Mouse (Mus musculus): ENCODE results near the gene Capn9.

The Capn9 gene

GRCm38 (mm10) chr8:124571732-124572429, 4.0 kb upstream of the Capn9 start:
- DNase-seq (ENCODE audit: low spot score in 2 of 2), result no peak

- DNase-seq (ENCODE audit: low spot score in 2 of 2), result no peak
Observed at GRCm38 (mm10) chr8:124572430-124572775, 3.5 kb upstream of the Capn9 start.

GRCm38 (mm10) chr8:124573552-124574340, 2.2 kb upstream of the Capn9 start:
- peak; percentile 80 to 87 for DNase-seq (ENCODE audit: low spot score in 2 of 2)

- no peak for DNase-seq (ENCODE audit: low spot score in 2 of 2)
Observed at GRCm38 (mm10) chr8:124576751-124577150, 840 bp downstream of the Capn9 start.

DNA sequence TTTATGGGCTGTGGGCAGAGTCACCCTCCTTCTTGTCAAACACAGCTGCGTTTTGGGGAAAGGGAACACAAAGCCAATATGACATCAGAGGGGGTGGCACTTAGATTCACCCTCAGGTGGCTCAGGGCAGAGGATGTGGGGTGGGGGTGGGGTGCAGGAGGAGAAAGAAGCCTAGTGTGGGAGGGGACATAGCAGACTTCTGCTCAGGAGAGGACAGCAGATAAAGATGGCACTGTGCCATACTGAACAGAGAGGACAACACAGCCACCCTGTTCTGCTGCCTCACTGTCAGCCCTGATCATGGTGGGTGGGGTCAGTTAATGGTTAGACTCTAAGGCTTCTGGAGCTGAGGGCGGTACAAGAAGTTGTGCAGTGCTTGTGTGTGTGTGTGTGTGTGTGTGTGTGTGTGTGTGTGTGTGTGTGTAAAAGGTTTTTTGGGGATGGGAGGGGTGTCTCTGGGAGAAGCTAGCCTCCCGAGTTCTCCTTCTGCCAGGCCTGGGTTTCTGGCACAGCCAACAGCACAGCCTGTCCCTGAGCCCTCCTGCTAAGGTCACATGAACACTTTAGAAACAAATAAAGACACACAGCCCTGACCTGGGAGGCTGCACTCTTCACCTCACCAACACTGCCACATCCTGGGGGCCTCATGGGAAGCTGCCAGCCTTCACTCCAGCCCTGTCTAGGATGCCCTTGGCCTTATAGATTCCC, 10.0 kb downstream of the Capn9 start:
- peak in 1 of 2 experiments; percentile 56 for DNase-seq (ENCODE audit: low spot score in 2 of 2)

- DNase-seq (ENCODE audit: low spot score in 2 of 2), result no peak
Observed at GRCm38 (mm10) chr8:124586556-124586955, 10.6 kb downstream of the Capn9 start.

GRCm38 (mm10) chr8:124589393-124589792, 13.5 kb downstream of the Capn9 start:
- peak in 1 of 2 experiments; percentile 46 for DNase-seq (ENCODE audit: low spot score in 2 of 2)

DNA sequence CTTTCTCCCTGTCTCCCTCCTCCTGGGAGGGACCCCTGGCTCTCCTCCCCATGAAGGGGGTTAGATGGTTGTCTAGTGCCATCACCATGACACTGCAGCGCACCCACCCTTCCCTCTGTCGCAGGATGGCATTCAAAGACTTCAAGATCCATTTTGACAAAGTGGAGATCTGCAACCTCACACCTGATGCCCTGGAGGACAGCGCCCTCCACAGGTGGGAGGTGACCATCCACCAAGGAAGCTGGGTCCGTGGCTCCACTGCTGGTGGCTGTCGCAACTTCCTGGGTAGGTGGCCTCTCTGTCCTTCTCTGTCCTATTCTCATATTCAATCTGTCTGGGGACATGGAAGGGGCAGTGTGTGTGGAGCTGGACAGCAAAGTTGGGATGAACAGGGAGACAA, 28.2 kb downstream of the Capn9 start:
- no peak for DNase-seq (ENCODE audit: low spot score in 2 of 2)

DNA sequence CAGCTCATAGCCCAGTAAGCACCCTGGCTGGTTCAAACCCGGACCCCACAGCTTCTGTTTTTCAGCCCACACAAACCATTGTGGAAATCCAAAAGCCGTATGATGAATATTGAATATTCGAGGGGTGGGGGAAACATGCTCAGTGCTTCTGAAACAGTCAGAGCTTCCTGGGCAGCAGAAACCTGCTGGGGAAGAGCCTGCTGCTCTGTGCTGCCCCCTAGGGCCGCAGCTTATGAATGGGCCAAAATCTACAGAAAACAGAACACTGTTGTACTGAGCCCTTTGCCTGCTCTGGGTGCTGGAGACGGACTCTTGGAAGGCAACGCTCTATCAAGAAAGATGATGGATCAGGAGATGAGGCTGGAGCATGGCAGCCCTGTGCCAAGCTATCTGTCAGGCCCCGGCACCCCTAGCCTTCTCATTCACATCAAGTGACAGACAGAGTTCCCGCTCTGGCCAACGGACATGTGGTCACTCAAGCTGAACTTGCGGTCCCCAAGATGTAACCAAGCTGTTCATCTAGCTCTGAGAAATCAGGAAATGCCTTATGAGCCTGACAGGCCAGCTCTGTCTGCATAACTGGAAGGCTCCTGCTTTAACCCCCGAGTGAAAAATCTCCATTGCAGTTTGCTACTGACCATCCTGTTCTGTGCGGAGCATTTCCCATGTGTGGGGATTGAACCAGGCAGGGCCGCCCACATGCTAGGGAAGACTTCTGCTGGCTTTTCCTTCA, 32.5 kb downstream of the Capn9 start:
- DNase-seq (ENCODE audit: low spot score in 2 of 2), result no peak

DNA sequence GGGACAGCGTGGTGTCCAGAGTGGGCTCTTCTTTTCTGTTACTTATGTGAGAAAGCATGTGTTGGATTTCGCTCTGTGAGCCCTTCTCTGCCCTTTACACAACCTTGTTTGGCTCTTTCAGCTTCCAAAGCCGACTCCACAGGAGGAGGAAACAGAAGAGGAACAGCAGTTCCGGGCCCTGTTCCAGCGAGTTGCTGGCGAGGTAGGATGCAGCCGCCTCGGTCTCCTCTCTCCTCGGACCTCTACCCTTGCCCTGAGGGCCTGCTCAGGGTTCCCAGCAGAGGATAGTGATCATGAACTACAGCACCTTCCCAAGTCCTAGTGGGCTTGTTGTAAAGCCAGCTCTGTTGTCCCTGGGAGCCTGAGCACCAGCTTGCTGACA, 33.1 kb downstream of the Capn9 start:
- DNase-seq (ENCODE audit: low spot score in 2 of 2), result no peak

GRCm38 (mm10) chr8:124614325-124614724, 38.4 kb downstream of the Capn9 start:
- DNase-seq (ENCODE audit: low spot score in 2 of 2), result no peak

DNA sequence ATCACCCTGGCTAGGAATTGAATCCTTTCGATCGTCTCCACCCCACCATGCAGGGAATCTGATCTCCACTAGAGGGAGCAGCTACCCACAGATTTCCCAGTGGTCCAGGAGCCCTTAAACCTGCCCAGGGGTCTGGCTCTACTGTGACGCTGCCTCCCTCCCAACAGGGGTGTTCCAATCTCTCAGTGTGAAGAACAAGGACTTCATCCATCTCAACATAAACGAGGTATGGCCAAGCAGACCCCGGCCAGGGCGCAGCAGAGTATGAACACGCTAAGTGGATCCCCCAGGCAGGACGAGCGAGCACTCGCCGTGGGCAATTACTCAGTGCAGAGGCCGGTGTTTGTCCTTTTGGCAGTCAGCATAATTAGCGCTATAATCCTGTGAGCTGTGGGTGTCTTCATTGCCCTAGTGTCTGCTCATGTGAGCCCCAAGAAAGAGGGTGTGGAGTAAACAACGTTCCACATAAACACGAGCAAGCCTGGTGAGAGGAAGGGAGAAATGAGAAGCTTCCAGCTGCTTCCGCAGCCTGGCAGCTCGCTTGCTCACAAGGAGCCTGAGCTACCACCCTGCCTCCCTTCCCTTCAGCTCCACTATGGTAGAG, 41.5 kb downstream of the Capn9 start:
- DNase-seq (ENCODE audit: low spot score in 2 of 2), result peak; percentile 63 to 71

- DNase-seq (ENCODE audit: low spot score in 2 of 2), result peak in 1 of 2 experiments; percentile 19
Observed at GRCm38 (mm10) chr8:124618252-124618651, 42.3 kb downstream of the Capn9 start.

GRCm38 (mm10) chr8:124621255-124621654, 45.3 kb downstream of the Capn9 start:
- no peak for DNase-seq (ENCODE audit: low spot score in 2 of 2)

- DNase-seq (ENCODE audit: low spot score in 2 of 2), result no peak
Observed at GRCm38 (mm10) chr8:124626251-124626650, 50.3 kb downstream of the Capn9 start.

GRCm38 (mm10) chr8:124630489-124630888, 54.6 kb downstream of the Capn9 start:
- no peak for DNase-seq (ENCODE audit: low spot score in 2 of 2)

GRCm38 (mm10) chr8:124630891-124631290, 55.0 kb downstream of the Capn9 start:
- DNase-seq (ENCODE audit: low spot score in 2 of 2), result no peak

- DNase-seq (ENCODE audit: low spot score in 2 of 2), result no peak
Observed at GRCm38 (mm10) chr8:124631966-124632365, 56.1 kb downstream of the Capn9 start.

- peak; percentile 60 to 71 for DNase-seq (ENCODE audit: low spot score in 2 of 2)
Observed at GRCm38 (mm10) chr8:124633001-124633703, 57.2 kb downstream of the Capn9 start.

- DNase-seq (ENCODE audit: low spot score in 2 of 2), result no peak
Observed at GRCm38 (mm10) chr8:124634411-124635246, 58.7 kb downstream of the Capn9 start.

All from urinary bladder, postnatal 36 days (tissue).